ENCODE assay signal across 8 mouse cellular contexts in genomic region chr5:142902506-142903314, GRCm38 (mm10). TPM values are rescaled to one million over a fixed set of nuclear protein-coding genes. Genes with fewer than 3 reads are reported as not detected.
A peak's percentile ranks its signal among the peaks of the same experiment; 100 is the strongest.
DNase-seq lines count a peak whose midpoint lies in the region; ATAC-seq lines count a peak whose summit lies in the region.

No protein-coding gene starts in this region.

- no peak for DNase-seq in lung, postnatal 14 days
- DNase-seq in embryonic facial prominence, embryonic 14.5 days (ENCODE audit: low spot score): no peak
- peak; percentile 24 for DNase-seq in retina, embryonic 14.5 days (ENCODE audit: low spot score)
- DNase-seq in right cerebral cortex, adult 2 months (ENCODE audit: low spot score in 2 of 2): no peak
- DNase-seq in left cerebral cortex, postnatal 10 days (ENCODE audit: extremely low spot score in 1 of 2, low spot score in 2 of 2): no peak

- H3K27ac ChIP-seq in lung, embryonic 16.5 days (ENCODE audit: low read length): peak overlapping the region; percentile 39
- H3K27ac ChIP-seq in embryonic facial prominence, embryonic 14.5 days (replicated peaks; ENCODE audit: low read depth, low read length): no peak overlapping the region
- H3K27ac ChIP-seq in intestine, embryonic 15.5 days: peak overlapping the region; percentile 51

- H3K9ac ChIP-seq in lung, embryonic 16.5 days (ENCODE audit: low read length): no peak overlapping the region
- no peak overlapping the region for H3K9ac ChIP-seq in embryonic facial prominence, embryonic 14.5 days (ENCODE audit: low read depth, low read length)
- H3K9ac ChIP-seq in intestine, embryonic 15.5 days: peak overlapping the region; percentile 29

- H3K4me2 ChIP-seq in lung, embryonic 16.5 days (ENCODE audit: low read depth, low read length): 0 out of 2 replicates have a peak overlapping the region, but pooled peaks have one; percentile 2
- 0 out of 2 replicates have a peak overlapping the region, but pooled peaks have one; percentile 59 for H3K4me2 ChIP-seq in embryonic facial prominence, embryonic 14.5 days (ENCODE audit: low read depth, low read length)
- H3K4me2 ChIP-seq in intestine, embryonic 15.5 days (replicated peaks): peak overlapping the region; percentile 30

- peaks cover 18% of the 10 kb centered on the region for H3K4me1 ChIP-seq in lung, embryonic 16.5 days (replicated peaks; ENCODE audit: control insufficient read depth, insufficient read depth, low read length)
- H3K4me1 ChIP-seq in embryonic facial prominence, embryonic 14.5 days (ENCODE audit: control insufficient read depth, insufficient read depth, low read length): peaks cover 10% of the 10 kb centered on the region
- H3K4me1 ChIP-seq in intestine, embryonic 15.5 days (replicated peaks): peaks cover 22% of the 10 kb centered on the region

- no peaks in the 10 kb centered on the region for H3K9me3 ChIP-seq in lung, embryonic 16.5 days (ENCODE audit: control insufficient read depth, low read length)
- H3K9me3 ChIP-seq in embryonic facial prominence, embryonic 14.5 days (ENCODE audit: control insufficient read depth, low read length): no peaks in the 10 kb centered on the region
- H3K9me3 ChIP-seq in intestine, embryonic 15.5 days: no peaks in the 10 kb centered on the region

- 44% methylated on average over 5 of the region's 5 CpGs for WGBS in lung, embryonic 16.5 days
- WGBS in embryonic facial prominence, embryonic 14.5 days: 60% methylated on average over 5 of the region's 5 CpGs
- WGBS in intestine, embryonic 15.5 days: 47% methylated on average over 5 of the region's 5 CpGs

- H3K36me3 ChIP-seq in lung, embryonic 16.5 days (ENCODE audit: control insufficient read depth, insufficient read depth, low read length): peaks cover 52% of the 10 kb centered on the region
- peaks cover 74% of the 10 kb centered on the region for H3K36me3 ChIP-seq in embryonic facial prominence, embryonic 14.5 days (ENCODE audit: control insufficient read depth, insufficient read depth, low read length)
- peaks cover 34% of the 10 kb centered on the region for H3K36me3 ChIP-seq in intestine, embryonic 15.5 days

- peak overlapping the region; percentile 6; the same call in 1 of the 2 replicates for H3K4me3 ChIP-seq in lung, embryonic 16.5 days (ENCODE audit: low read length)
- no peak overlapping the region for H3K4me3 ChIP-seq in embryonic facial prominence, embryonic 14.5 days (ENCODE audit: low read depth, low read length)
- H3K4me3 ChIP-seq in intestine, embryonic 15.5 days (replicated peaks): peak overlapping the region; percentile 4; the same call in 1 of the 2 replicates

- intact Hi-C loops in left cerebral cortex, postnatal 10 days (cut with DNase I): no loop called here

- ATAC-seq in lung, embryonic 16.5 days (ENCODE audit: low read depth): no peak
- ATAC-seq in embryonic facial prominence, embryonic 14.5 days (ENCODE audit: low read depth): no peak
- no peak for ATAC-seq in intestine, embryonic 15.5 days
- no peak for ATAC-seq in granulocyte monocyte progenitor cell, adult 5-6 weeks (replicated peaks; ENCODE audit: poor library complexity, severe bottlenecking)

- H3K27me3 ChIP-seq in lung, embryonic 16.5 days (ENCODE audit: control insufficient read depth, insufficient read depth, low read depth, low read length): no peaks in the 10 kb centered on the region
- H3K27me3 ChIP-seq in embryonic facial prominence, embryonic 14.5 days (replicated peaks; ENCODE audit: control insufficient read depth, insufficient read depth, low read length): no peaks in the 10 kb centered on the region
- H3K27me3 ChIP-seq in intestine, embryonic 15.5 days (replicated peaks): no peaks in the 10 kb centered on the region

RNA-seq across cellular contexts. Expression of gene Actb, which starts 3.8 kb away (rescaled TPM):
- polyA plus RNA-seq in lung, embryonic 16.5 days (2015; fragmentation: Nextera tagmentation; extraction: Ambion mirVana): 16,153 and 18,603 TPM in 2 replicates
- 12,527 and 12,883 TPM in 2 replicates for polyA plus RNA-seq in embryonic facial prominence, embryonic 14.5 days (2014; fragmentation: Nextera tagmentation; extraction: Ambion mirVana)
- polyA plus RNA-seq in intestine, embryonic 15.5 days (2015; fragmentation: Nextera tagmentation; extraction: Ambion mirVana): 14,579 and 17,104 TPM in 2 replicates
- 1,000 to 10,000 TPM; 3,611 to 3,673 TPM for total RNA-seq in left cerebral cortex, postnatal 10 days (2021)
- total RNA-seq in granulocyte monocyte progenitor cell, adult 5-6 weeks (2014; fragmentation: Nextera tagmentation): 2,571 and 3,677 TPM in 2 replicates
- total RNA-seq in granulocyte monocyte progenitor cell, adult 5-6 weeks (2017): 2,475 and 4,369 TPM in 2 replicates

RNA-seq across cellular contexts. Expression of gene Fbxl18, which starts 7.5 kb away (rescaled TPM):
- 9.5 and 10.3 TPM in 2 replicates for polyA plus RNA-seq in lung, embryonic 16.5 days (2015; fragmentation: Nextera tagmentation; extraction: Ambion mirVana)
- polyA plus RNA-seq in embryonic facial prominence, embryonic 14.5 days (2014; fragmentation: Nextera tagmentation; extraction: Ambion mirVana): 9.2 and 9.4 TPM in 2 replicates
- polyA plus RNA-seq in intestine, embryonic 15.5 days (2015; fragmentation: Nextera tagmentation; extraction: Ambion mirVana): 11.1 and 11.4 TPM in 2 replicates
- total RNA-seq in left cerebral cortex, postnatal 10 days (2021): 10 to 100 TPM; 32.3 to 34.8 TPM
- total RNA-seq in granulocyte monocyte progenitor cell, adult 5-6 weeks (2014; fragmentation: Nextera tagmentation): 4.0 and 4.1 TPM in 2 replicates
- 1.7 and 2.4 TPM in 2 replicates for total RNA-seq in granulocyte monocyte progenitor cell, adult 5-6 weeks (2017)

RNA-seq across cellular contexts. Expression of gene Fscn1, which starts 57.4 kb away (rescaled TPM):
- 181 and 222 TPM in 2 replicates for polyA plus RNA-seq in lung, embryonic 16.5 days (2015; fragmentation: Nextera tagmentation; extraction: Ambion mirVana)
- 338 and 413 TPM in 2 replicates for polyA plus RNA-seq in embryonic facial prominence, embryonic 14.5 days (2014; fragmentation: Nextera tagmentation; extraction: Ambion mirVana)
- polyA plus RNA-seq in intestine, embryonic 15.5 days (2015; fragmentation: Nextera tagmentation; extraction: Ambion mirVana): 140 and 170 TPM in 2 replicates
- total RNA-seq in left cerebral cortex, postnatal 10 days (2021): 100 to 1,000 TPM; 442 to 448 TPM
- total RNA-seq in granulocyte monocyte progenitor cell, adult 5-6 weeks (2014; fragmentation: Nextera tagmentation): not detected in 2 replicates
- not detected in 2 replicates for total RNA-seq in granulocyte monocyte progenitor cell, adult 5-6 weeks (2017)

Comparison
In these comparisons a context has a peak if more than half of its experiments do, and no peak if none do; other contexts are left out.
1. H3K4me2 ChIP-seq: peak in every context shown above with its lines; median percentile 59 in embryonic facial prominence, embryonic 14.5 days; 30 in intestine, embryonic 15.5 days; 2 in lung, embryonic 16.5 days.